Mouse (Mus musculus) embryonic facial prominence, embryonic 11.5 days (tissue): ENCODE measurements around the gene Synpo2. TPM values are rescaled to one million over a fixed set of nuclear protein-coding genes. Genes with fewer than 3 reads are reported as not detected.
A peak's percentile ranks its signal among the peaks of the same experiment; 100 is the strongest.

Source experiments
- ATAC-seq: fragments of 200-750 bp; cut with Nextera tagmentation; replicated peaks from 2 replicates; pipeline ENCODE4 v1.8.0; 2017; ENCODE audit warnings: low read depth; ENCODE audit not compliant: insufficient number of reproducible peaks, low FRiP score, low TSS enrichment
- DNase-seq: peaks from one replicate; pipeline ENCODE4 v3.0.0-alpha.2; 2015; ENCODE audit warnings: low spot score
- H3K27ac ChIP-seq: fragments of 300-500 bp; sonication (generic); replicated peaks from 2 replicates; pipeline ENCODE4 v1.5.1; 2014; ENCODE audit warnings: mild to moderate bottlenecking, low read depth, low read length, control low read depth
- H3K27me3 ChIP-seq: fragments of 300-500 bp; sonication (generic); 2 replicates; pipeline ENCODE4 v1.6.1; 2014; ENCODE audit warnings: mild to moderate bottlenecking, low read length, moderate library complexity, mixed read lengths; ENCODE audit not compliant: control insufficient read depth, insufficient read depth
- H3K36me3 ChIP-seq: fragments of 300-500 bp; sonication (generic); replicated peaks from 2 replicates; pipeline ENCODE4 v1.6.1; 2014; ENCODE audit warnings: low read depth, mild to moderate bottlenecking, low read length, moderate library complexity, mixed read lengths; ENCODE audit not compliant: control insufficient read depth, insufficient read depth
- H3K4me1 ChIP-seq: fragments of 300-500 bp; sonication (generic); 2 replicates; pipeline ENCODE4 v1.6.1; 2014; ENCODE audit warnings: low read length, mixed read lengths; ENCODE audit not compliant: control insufficient read depth, insufficient read depth
- H3K4me2 ChIP-seq: fragments of 300-500 bp; sonication (generic); 2 replicates; pipeline ENCODE4 v1.6.1; 2014; ENCODE audit warnings: low read depth, mild to moderate bottlenecking, control low read depth, low read length, moderate library complexity
- H3K4me3 ChIP-seq: fragments of 300-500 bp; sonication (generic); 2 replicates; pipeline ENCODE4 v1.5.1; 2014; ENCODE audit warnings: low read depth, low read length, control low read depth
- H3K9ac ChIP-seq: fragments of 300-500 bp; sonication (generic); replicated peaks from 2 replicates; pipeline ENCODE4 v1.6.1; 2014; ENCODE audit warnings: mild to moderate bottlenecking, control low read depth, low read length
- H3K9me3 ChIP-seq: fragments of 300-500 bp; sonication (generic); replicated peaks from 2 replicates; pipeline ENCODE4 v1.6.1; 2016; ENCODE audit warnings: mild to moderate bottlenecking, low read length, inconsistent platforms, mixed read lengths; ENCODE audit not compliant: control insufficient read depth
- WGBS: fragments of 180-500 bp; shearing (Covaris S2); extraction: QIAGEN DNeasy Blood & Tissue Kit; methylation state at CpG from one replicate; pipeline ENCODE4 v1.1.7; 2014; 5-methylcytosine and 5-hydroxymethylcytosine counted together
- polyA plus RNA-seq: library from polyadenylated mRNA; unstranded; fragments of >200 nt; fragmentation: Nextera tagmentation; extraction: Ambion mirVana; gene quantifications from 2 replicates; pipeline ENCODE4 v1.2.1, GENCODE M21; 2014

Gene Synpo2
- polyA plus RNA-seq, 1 experiment from 2014 or later = 6.5 TPM

DNA sequence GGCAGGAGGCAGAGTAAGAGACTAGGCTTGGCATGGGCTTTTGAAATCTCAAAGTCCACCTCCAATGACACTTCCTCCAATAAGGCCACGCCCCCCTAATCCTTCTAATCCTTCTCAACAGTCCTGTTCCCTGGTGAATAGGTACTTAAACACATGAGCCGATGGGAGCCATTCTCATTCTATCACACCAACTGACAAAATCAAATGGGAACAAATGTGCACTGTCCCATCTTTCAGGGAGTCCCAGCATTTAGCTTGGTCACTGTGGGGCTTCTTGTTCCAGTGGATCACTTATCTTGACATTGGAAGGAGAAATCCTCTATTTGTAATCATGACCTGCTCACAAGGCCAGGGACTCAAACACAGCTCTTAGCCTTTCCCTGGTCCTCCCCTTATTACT, 4.3 kb downstream of the Synpo2 start:
- H3K27ac ChIP-seq = no peak overlapping the region
- no peaks in the 10 kb centered on the region for H3K36me3 ChIP-seq
- no peak overlapping the region for H3K9ac ChIP-seq
- 83% methylated on average over 2 of the region's 2 CpGs for WGBS
- H3K4me2 ChIP-seq = no peak overlapping the region
- no peak overlapping the region for H3K4me3 ChIP-seq
- no peaks in the 10 kb centered on the region for H3K4me1 ChIP-seq
- no peaks in the 10 kb centered on the region for H3K27me3 ChIP-seq
- no peaks in the 10 kb centered on the region for H3K9me3 ChIP-seq
- DNase-seq = no peak
- no peak for ATAC-seq

DNA sequence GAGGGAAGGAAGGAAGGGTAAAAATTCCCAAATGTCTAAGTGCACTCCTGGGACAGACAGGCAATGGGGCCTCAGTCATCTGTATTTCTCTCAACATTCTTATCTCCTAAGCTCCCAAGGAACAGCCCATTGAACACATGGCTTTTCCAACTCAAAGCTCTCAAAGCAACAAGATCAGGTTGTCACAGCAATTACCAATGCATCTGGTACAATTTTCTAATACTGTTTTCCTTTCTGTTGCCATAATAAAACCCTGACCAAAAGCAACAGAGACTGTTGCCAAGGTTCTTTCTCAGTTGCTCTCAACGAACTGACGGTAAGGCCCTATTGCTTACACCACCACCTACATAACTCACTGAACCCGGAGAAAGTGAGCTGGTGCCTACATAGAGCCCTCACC, 8.7 kb downstream of the Synpo2 start:
- H3K9ac ChIP-seq = no peak overlapping the region
- 92% methylated on average over 3 of the region's 3 CpGs for WGBS
- no peaks in the 10 kb centered on the region for H3K36me3 ChIP-seq
- no peak overlapping the region for H3K4me3 ChIP-seq
- no peak for ATAC-seq
- no peaks in the 10 kb centered on the region for H3K9me3 ChIP-seq
- no peak for DNase-seq
- no peak overlapping the region for H3K4me2 ChIP-seq
- no peaks in the 10 kb centered on the region for H3K27me3 ChIP-seq
- no peaks in the 10 kb centered on the region for H3K4me1 ChIP-seq
- H3K27ac ChIP-seq = no peak overlapping the region

GRCm38 (mm10) chr3:123218646-123219045, 17.3 kb downstream of the Synpo2 start:
- H3K9me3 ChIP-seq = no peaks in the 10 kb centered on the region
- ATAC-seq (no peak), DNase-seq (peak; percentile 27)
- no peak overlapping the region for H3K9ac ChIP-seq
- no peaks in the 10 kb centered on the region for H3K4me1 ChIP-seq
- H3K4me2 ChIP-seq = no peak overlapping the region
- no peak overlapping the region for H3K4me3 ChIP-seq
- no peak overlapping the region for H3K27ac ChIP-seq
- H3K36me3 ChIP-seq = no peaks in the 10 kb centered on the region
- H3K27me3 ChIP-seq = no peaks in the 10 kb centered on the region
- WGBS = 51% methylated on average over 6 of the region's 6 CpGs

- Histone ChIP-seq H3K36me3 (no peaks in the 10 kb centered on the region), H3K27ac (no peak overlapping the region), H3K9me3 (no peaks in the 10 kb centered on the region), H3K4me2 (no peak overlapping the region), H3K9ac (no peak overlapping the region), H3K4me1 (no peaks in the 10 kb centered on the region), H3K27me3 (no peaks in the 10 kb centered on the region), H3K4me3 (no peak overlapping the region)
- ATAC-seq = no peak
- no peak for DNase-seq
- WGBS = 78% methylated on average over 4 of the region's 4 CpGs
Measured at GRCm38 (mm10) chr3:123208891-123209290, 27.1 kb downstream of the Synpo2 start.

GRCm38 (mm10) chr3:123207386-123207785, 28.6 kb downstream of the Synpo2 start:
- Histone ChIP-seq H3K4me1 (no peaks in the 10 kb centered on the region), H3K4me2 (no peak overlapping the region), H3K9me3 (no peaks in the 10 kb centered on the region), H3K27ac (no peak overlapping the region), H3K36me3 (no peaks in the 10 kb centered on the region), H3K27me3 (no peaks in the 10 kb centered on the region), H3K9ac (no peak overlapping the region), H3K4me3 (no peak overlapping the region)
- DNase-seq (no peak), ATAC-seq (no peak)
- whole genome bisulfite sequencing = 75% methylated on average over 5 of the region's 5 CpGs

DNA sequence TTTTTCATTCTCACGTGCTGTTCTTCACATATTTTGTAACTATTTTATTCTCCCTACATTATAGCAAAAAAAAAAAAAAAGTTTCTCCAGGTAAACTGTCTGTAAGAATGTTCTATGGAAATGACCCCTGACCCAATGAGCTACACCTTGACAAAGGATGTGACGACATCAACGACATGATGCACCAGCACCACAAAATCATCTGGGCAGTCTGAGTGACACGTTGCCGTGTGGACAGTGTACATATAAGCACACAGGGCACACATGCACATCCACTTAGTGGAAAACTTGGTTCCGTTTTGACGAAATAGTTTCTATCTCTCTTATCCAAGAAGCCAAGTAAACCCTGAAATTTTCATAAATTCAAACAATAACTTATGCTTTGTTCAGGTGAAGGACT, 30.5 kb downstream of the Synpo2 start:
- Histone ChIP-seq H3K4me2 (no peak overlapping the region), H3K4me1 (no peaks in the 10 kb centered on the region), H3K9me3 (no peaks in the 10 kb centered on the region), H3K36me3 (no peaks in the 10 kb centered on the region), H3K4me3 (no peak overlapping the region), H3K9ac (no peak overlapping the region), H3K27ac (no peak overlapping the region), H3K27me3 (no peaks in the 10 kb centered on the region)
- DNase-seq = no peak
- ATAC-seq = no peak
- 83% methylated on average over 7 of the region's 7 CpGs for WGBS

- no peak for DNase-seq
- Histone ChIP-seq H3K4me2 (no peak overlapping the region), H3K9me3 (no peaks in the 10 kb centered on the region), H3K27ac (no peak overlapping the region), H3K4me1 (no peaks in the 10 kb centered on the region), H3K27me3 (no peaks in the 10 kb centered on the region), H3K9ac (no peak overlapping the region), H3K4me3 (no peak overlapping the region), H3K36me3 (no peaks in the 10 kb centered on the region)
- WGBS = 63% methylated on average over 6 of the region's 6 CpGs
- no peak for ATAC-seq
Measured at GRCm38 (mm10) chr3:123205065-123205464, 30.9 kb downstream of the Synpo2 start.

GRCm38 (mm10) chr3:123204658-123205057, 31.3 kb downstream of the Synpo2 start:
- no peaks in the 10 kb centered on the region for H3K27me3 ChIP-seq
- no peak overlapping the region for H3K9ac ChIP-seq
- H3K4me2 ChIP-seq = no peak overlapping the region
- no peaks in the 10 kb centered on the region for H3K4me1 ChIP-seq
- ATAC-seq (no peak), DNase-seq (peak; percentile 32)
- 51% methylated on average over 4 of the region's 4 CpGs for WGBS
- H3K36me3 ChIP-seq = no peaks in the 10 kb centered on the region
- no peaks in the 10 kb centered on the region for H3K9me3 ChIP-seq
- H3K4me3 ChIP-seq = no peak overlapping the region
- no peak overlapping the region for H3K27ac ChIP-seq
